Mouse (Mus musculus) small intestine, adult 2 months (tissue): Measurements from ENCODE around the gene Tm4sf20.

Source experiments
- CTCF ChIP-seq: fragments of 200-500 bp; IDR thresholded peaks from 2 replicates; pipeline ENCODE4 v1.5.1; 2012; ENCODE audit warnings: low read depth, mild to moderate bottlenecking, control low read depth, inconsistent platforms, low read length, moderate library complexity, mixed read lengths; ENCODE audit not compliant: insufficient replicate concordance, insufficient read length; ENCODE audit errors: extremely low read depth
- POLR2A ChIP-seq: fragments of 200-500 bp; IDR thresholded peaks from 2 replicates; pipeline ENCODE4 v1.6.1; 2012; ENCODE audit warnings: low read depth, mild to moderate bottlenecking, control low read depth, inconsistent platforms, low read length, moderate library complexity

- TF ChIP-seq CTCF (0 out of 2 replicates have a peak, but pooled peaks have one; percentile 11), POLR2A (0 out of 2 replicates have a peak, but pooled peaks have one; percentile 7)
Measured at GRCm38 (mm10) chr1:82725026-82725874, 43.0 kb downstream of the Tm4sf20 start.
